Mouse (Mus musculus): ENCODE results near the gene Ism2.

GRCm38 (mm10) chr12:87299657-87300440 is at the start of gene Ism2:
- TF ChIP-seq CTCF (IDR thresholded peaks at IDR 0.05; ENCODE audit: insufficient read depth, low read length) (no peak), POLR2A (IDR thresholded peaks at IDR 0.05; ENCODE audit: borderline replicate concordance, extremely low read depth, low read depth, low read length) (no peak)

Measured in lung, adult 2 months (tissue).